Mouse (Mus musculus): ENCODE measurements around the gene Prr15l.
A peak's percentile ranks its signal among the peaks of the same experiment; 100 is the strongest.

The Prr15l gene

GRCm38 (mm10) chr11:96928088-96928487 lies at the start of gene Prr15l:
Prr15l (plus strand) TSS chr11:96928104.
- DNase-seq, result no peak

- DNase-seq, result no peak
Observed at GRCm38 (mm10) chr11:96878715-96879114, 49.2 kb upstream of the Prr15l start.

DNA sequence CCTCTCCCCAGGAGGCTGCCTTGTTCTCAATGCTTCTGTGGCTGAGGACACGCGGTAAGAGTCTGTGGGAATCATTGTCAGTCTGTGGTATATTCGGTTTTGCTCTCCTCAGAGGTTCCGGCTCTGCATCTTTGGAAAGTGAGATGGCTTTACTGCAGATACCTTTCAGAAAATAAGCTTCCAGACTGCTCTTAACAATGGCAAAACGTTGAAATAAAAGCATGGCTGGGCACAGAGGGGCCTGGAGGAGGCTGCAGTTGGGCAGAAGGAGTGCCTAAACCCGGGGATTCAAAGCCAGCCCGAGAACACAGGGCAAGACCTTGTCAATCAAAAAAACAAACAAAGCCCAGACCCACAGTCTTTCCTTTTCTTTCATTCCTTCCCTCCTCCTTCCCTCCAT lies 48.5 kb upstream of the Prr15l start:
- no peak for DNase-seq

GRCm38 (mm10) chr11:96880296-96880695 lies 47.6 kb upstream of the Prr15l start:
- no peak for DNase-seq

DNA sequence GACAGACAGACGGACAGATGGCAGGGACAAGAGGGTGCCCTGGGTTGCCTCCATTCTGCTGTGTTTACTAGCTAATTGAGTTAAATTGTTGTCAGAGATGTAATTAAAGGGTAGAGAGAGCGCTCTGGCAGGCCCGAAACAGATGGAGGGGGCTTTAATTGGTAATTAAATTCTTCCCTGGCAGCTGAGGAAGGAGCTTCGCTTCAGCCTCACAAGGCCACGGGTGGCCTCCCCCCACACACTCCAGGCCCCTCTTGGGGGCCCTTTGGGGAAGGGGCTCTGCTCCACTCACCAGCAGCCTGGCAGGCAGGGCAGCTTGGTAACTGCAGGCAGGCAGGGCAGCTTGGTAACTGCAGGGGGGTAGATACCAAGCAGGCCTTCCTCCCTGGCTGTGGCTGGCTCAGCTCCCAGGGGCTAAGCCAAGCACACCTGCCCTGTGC lies 42.0 kb upstream of the Prr15l start:
- peak; percentile 29 to 51 for DNase-seq

- DNase-seq, result peak; percentile 74 to 76
Observed at GRCm38 (mm10) chr11:96886942-96887546, 40.9 kb upstream of the Prr15l start.

GRCm38 (mm10) chr11:96891784-96892527 lies 35.9 kb upstream of the Prr15l start:
- DNase-seq, result no peak

- no peak for DNase-seq
Observed at GRCm38 (mm10) chr11:96893203-96893842, 34.6 kb upstream of the Prr15l start.

- no peak for DNase-seq
Observed at GRCm38 (mm10) chr11:96895886-96896285, 32.0 kb upstream of the Prr15l start.

GRCm38 (mm10) chr11:96899449-96900306 lies 28.2 kb upstream of the Prr15l start:
- DNase-seq, result no peak

- no peak for DNase-seq
Observed at GRCm38 (mm10) chr11:96901332-96901731, 26.6 kb upstream of the Prr15l start.

DNA sequence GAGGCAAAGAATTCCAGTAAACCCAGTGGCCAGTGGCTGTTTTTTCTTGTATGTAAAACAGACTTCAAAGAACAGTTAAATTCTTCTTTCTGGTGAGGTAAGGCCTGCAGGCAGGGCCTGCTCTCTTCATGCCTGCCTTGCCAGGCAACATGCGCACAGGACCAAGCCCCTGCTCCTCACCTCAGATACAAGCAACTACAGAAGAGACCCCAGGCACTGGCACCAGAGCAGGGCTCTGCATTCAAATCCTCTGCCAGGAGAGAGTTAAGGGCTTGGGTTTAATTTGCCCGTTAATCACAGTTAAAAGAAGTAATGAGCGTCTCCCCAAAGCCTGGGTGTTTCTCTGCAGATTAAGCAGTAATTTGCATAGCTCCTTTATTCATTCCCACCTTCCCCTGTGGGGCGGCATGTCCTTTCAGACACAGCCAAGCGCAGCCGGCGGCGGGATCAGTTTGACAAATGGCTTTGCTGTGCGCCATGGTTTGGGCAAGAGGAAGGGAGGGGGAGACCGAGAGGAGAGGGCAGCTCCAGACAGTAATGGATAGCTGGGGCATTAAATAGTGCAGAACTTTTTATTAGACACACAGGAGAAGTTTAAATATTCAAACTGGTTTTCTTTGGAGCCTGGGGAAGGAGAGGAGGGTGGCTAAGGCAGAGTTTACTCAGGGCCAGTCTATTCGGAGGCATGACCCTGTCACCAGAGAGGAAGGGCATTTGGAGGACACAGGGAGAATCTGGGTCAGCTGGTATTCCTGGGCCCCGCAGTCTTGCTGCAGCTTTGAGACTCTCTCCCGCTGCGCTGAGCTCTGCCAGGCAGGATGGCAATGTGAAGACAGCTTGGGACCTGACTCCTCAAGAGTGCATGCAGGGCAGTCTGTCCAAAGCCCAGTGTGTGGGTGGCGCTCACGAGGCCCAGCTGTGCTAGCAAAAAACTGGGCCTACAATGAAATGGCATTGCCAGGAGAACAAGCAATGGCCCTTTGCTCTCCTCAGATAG lies 25.0 kb upstream of the Prr15l start:
- DNase-seq, result peak; percentile 50 to 55

GRCm38 (mm10) chr11:96906431-96907161 lies 21.3 kb upstream of the Prr15l start:
- DNase-seq, result peak in 1 of 2 experiments; percentile 51

DNA sequence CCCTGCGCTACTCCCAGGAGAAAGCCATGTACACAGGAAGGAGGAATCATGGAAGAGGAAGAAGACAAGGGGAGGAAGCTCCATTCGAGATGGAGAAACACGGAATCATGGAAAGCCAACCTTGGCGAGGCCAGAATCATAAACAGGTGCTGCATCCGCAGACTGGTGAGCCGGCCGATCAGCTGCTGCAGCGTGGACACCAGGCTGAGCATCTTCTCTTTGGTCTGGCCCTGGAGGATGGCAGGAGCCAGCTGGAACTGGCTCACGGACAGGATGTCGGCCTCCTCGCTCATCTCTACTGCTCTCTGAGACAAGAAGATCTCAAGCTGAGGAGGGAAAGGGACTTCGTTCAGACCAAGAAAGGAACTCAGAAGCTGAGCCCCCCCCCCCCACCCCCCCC lies 19.3 kb upstream of the Prr15l start:
- DNase-seq, result peak; percentile 49 to 50

- DNase-seq, result peak; percentile 92 to 93
Observed at GRCm38 (mm10) chr11:96910003-96910402, 17.9 kb upstream of the Prr15l start.

- no peak for DNase-seq
Observed at GRCm38 (mm10) chr11:96912682-96913081, 15.2 kb upstream of the Prr15l start.

- peak; percentile 99 to 100 for DNase-seq
Observed at GRCm38 (mm10) chr11:96916044-96916884, 11.6 kb upstream of the Prr15l start, which contains the start of gene Cdk5rap3. Cdk5rap3 (minus strand) TSS chr11:96916496.

- DNase-seq, result no peak
Observed at GRCm38 (mm10) chr11:96916885-96917396, 11.0 kb upstream of the Prr15l start.

DNA sequence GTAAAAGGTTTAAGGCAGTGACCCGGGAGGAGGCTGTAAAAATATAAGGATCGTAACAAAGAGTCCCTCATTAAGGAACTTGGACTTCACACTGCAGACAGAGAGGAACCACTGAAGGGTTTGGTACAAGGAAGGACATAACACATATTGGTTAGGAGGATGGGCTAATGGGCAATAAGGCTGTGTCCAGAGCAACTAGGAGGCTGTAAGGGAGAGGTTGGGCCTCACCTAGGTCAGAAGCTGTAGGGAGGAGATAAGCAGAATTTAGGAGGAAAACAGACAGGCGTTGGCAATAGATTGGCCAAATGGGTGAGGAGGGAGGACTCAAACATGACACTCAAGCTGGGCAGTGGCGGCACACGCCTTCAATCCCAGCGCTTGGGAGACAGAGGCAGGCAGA lies 10.5 kb upstream of the Prr15l start:
- no peak for DNase-seq

DNA sequence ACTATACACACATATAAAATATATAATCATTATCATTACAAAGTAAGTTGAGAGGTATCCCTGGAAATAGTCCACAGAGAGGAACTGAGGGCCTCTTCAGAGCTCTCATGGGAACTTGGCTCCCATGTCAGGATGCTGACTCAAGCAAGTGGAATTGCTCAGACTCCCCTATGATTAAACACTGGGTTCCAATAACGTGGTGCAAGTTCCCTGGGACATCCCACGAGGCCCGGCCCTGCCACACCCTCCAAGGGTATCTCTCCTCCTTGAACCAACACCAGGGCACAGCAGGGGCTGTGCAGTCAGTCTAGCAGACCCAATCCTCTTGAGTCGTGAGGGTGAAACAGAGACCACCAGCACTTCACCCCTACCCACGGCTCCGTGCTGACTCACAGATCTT lies 8.9 kb upstream of the Prr15l start:
- no peak for DNase-seq
